Mouse (Mus musculus) intestine, embryonic 15.5 days (tissue): ENCODE data around the gene Tcte1. TPM values are rescaled to one million over a fixed set of nuclear protein-coding genes. Genes with fewer than 3 reads are reported as not detected.

ENCODE experiments used
- ATAC-seq: fragments of 200-750 bp; cut with Nextera tagmentation; 2 replicates; pipeline ENCODE4 v1.8.0; 2017; ENCODE audit warnings: moderate TSS enrichment, moderate library complexity
- H3K27ac ChIP-seq: fragments of 300-500 bp; sonication (generic); 2 replicates; pipeline ENCODE4 v1.5.1; 2015; ENCODE audit warnings: mild to moderate bottlenecking, inconsistent platforms
- H3K27me3 ChIP-seq: fragments of 300-500 bp; sonication (generic); replicated peaks from 2 replicates; pipeline ENCODE4 v1.6.1; 2015; ENCODE audit warnings: inconsistent platforms
- H3K36me3 ChIP-seq: fragments of 300-500 bp; sonication (generic); 2 replicates; pipeline ENCODE4 v1.6.1; 2015; ENCODE audit warnings: inconsistent platforms
- H3K4me1 ChIP-seq: fragments of 300-500 bp; sonication (generic); replicated peaks from 2 replicates; pipeline ENCODE4 v1.6.1; 2015; ENCODE audit warnings: inconsistent platforms
- H3K4me2 ChIP-seq: fragments of 300-500 bp; sonication (generic); replicated peaks from 2 replicates; pipeline ENCODE4 v1.6.1; 2015; ENCODE audit warnings: mild to moderate bottlenecking, inconsistent platforms
- H3K4me3 ChIP-seq: fragments of 300-500 bp; sonication (generic); replicated peaks from 2 replicates; pipeline ENCODE4 v1.5.1; 2015; ENCODE audit warnings: inconsistent platforms
- H3K9ac ChIP-seq: fragments of 300-500 bp; sonication (generic); 2 replicates; pipeline ENCODE4 v1.6.1; 2015; ENCODE audit warnings: inconsistent platforms
- H3K9me3 ChIP-seq: fragments of 300-500 bp; sonication (generic); 2 replicates; pipeline ENCODE4 v1.6.1; 2016; ENCODE audit warnings: inconsistent platforms
- whole genome bisulfite sequencing: fragments of 180-500 bp; shearing (Covaris S2); methylation state at CpG from one replicate; pipeline ENCODE4 v1.1.7; 2015; 5-methylcytosine and 5-hydroxymethylcytosine counted together
- polyA plus RNA-seq: library from polyadenylated mRNA; unstranded; fragments of >200 nt; fragmentation: Nextera tagmentation; extraction: Ambion mirVana; gene quantifications from 2 replicates; pipeline ENCODE4 v1.2.1, GENCODE M21; 2015

Gene Tcte1
- polyA plus RNA-seq, 1 experiment from 2014 or later = 0.33 TPM

GRCm38 (mm10) chr17:45516488-45516887 lies 6.7 kb upstream of the Tcte1 start:
- Histone ChIP-seq H3K4me1 (0 out of 2 replicates have a peak, but pooled peaks cover 3% of the 10 kb centered on the region), H3K36me3 (0 out of 2 replicates have a peak, but pooled peaks cover 7% of the 10 kb centered on the region), H3K4me3 (no peak overlapping the region), H3K27me3 (no peaks in the 10 kb centered on the region), H3K4me2 (no peak overlapping the region), H3K9ac (no peak overlapping the region), H3K27ac (no peak overlapping the region), H3K9me3 (no peaks in the 10 kb centered on the region)
- WGBS = 47% methylated on average over 8 of the region's 8 CpGs
- ATAC-seq = peak; percentile 16; the same call in 1 of the 2 replicates

GRCm38 (mm10) chr17:45517135-45517534 lies 6.1 kb upstream of the Tcte1 start:
- no peak overlapping the region for H3K4me2 ChIP-seq

GRCm38 (mm10) chr17:45517549-45518215 lies 5.6 kb upstream of the Tcte1 start:
- ATAC-seq = no peak

More at GRCm38 (mm10) chr17:45517135-45517534, 6.1 kb upstream of the Tcte1 start:
- Histone ChIP-seq H3K36me3 (0 out of 2 replicates have a peak, but pooled peaks cover 7% of the 10 kb centered on the region), H3K27me3 (no peaks in the 10 kb centered on the region; the same call in 1 of the 2 replicates), H3K4me3 (no peak overlapping the region), H3K4me1 (0 out of 2 replicates have a peak, but pooled peaks cover 3% of the 10 kb centered on the region), H3K27ac (no peak overlapping the region), H3K9me3 (no peaks in the 10 kb centered on the region), H3K9ac (no peak overlapping the region)
- no peak for ATAC-seq
- WGBS = 92% methylated on average over 21 of the region's 21 CpGs

GRCm38 (mm10) chr17:45518766-45519475 lies 4.3 kb upstream of the Tcte1 start:
- H3K4me1 ChIP-seq = peaks cover 11% of the 10 kb centered on the region
- 0 out of 2 replicates have a peak, but pooled peaks cover 7% of the 10 kb centered on the region for H3K36me3 ChIP-seq
- no peaks in the 10 kb centered on the region for H3K9me3 ChIP-seq
- H3K9ac ChIP-seq = no peak overlapping the region
- H3K27me3 ChIP-seq = no peaks in the 10 kb centered on the region; the same call in 1 of the 2 replicates
- H3K27ac ChIP-seq = no peak overlapping the region
- no peak for ATAC-seq
- no peak overlapping the region for H3K4me2 ChIP-seq
- H3K4me3 ChIP-seq = no peak overlapping the region
- WGBS = 76% methylated on average over 12 of the region's 12 CpGs

More at GRCm38 (mm10) chr17:45517549-45518215, 5.6 kb upstream of the Tcte1 start:
- WGBS = 92% methylated on average over 28 of the region's 28 CpGs
- no peaks in the 10 kb centered on the region for H3K9me3 ChIP-seq
- 0 out of 2 replicates have a peak, but pooled peaks cover 7% of the 10 kb centered on the region for H3K36me3 ChIP-seq
- no peaks in the 10 kb centered on the region; the same call in 1 of the 2 replicates for H3K27me3 ChIP-seq
- no peak overlapping the region for H3K4me3 ChIP-seq
- no peak overlapping the region for H3K9ac ChIP-seq
- no peak overlapping the region for H3K4me2 ChIP-seq
- peaks cover 4% of the 10 kb centered on the region; the same call in 1 of the 2 replicates for H3K4me1 ChIP-seq
- H3K27ac ChIP-seq = no peak overlapping the region

- WGBS = 76% methylated on average over 11 of the region's 11 CpGs
- Histone ChIP-seq H3K9me3 (no peaks in the 10 kb centered on the region), H3K27me3 (no peaks in the 10 kb centered on the region; the same call in 1 of the 2 replicates), H3K4me2 (no peak overlapping the region), H3K4me1 (peaks cover 8% of the 10 kb centered on the region), H3K4me3 (no peak overlapping the region), H3K27ac (no peak overlapping the region), H3K36me3 (0 out of 2 replicates have a peak, but pooled peaks cover 7% of the 10 kb centered on the region), H3K9ac (no peak overlapping the region)
- no peak for ATAC-seq
Observed at GRCm38 (mm10) chr17:45520136-45520535, 3.1 kb upstream of the Tcte1 start.

- Histone ChIP-seq H3K36me3 (no peaks in the 10 kb centered on the region), H3K27ac (no peak overlapping the region), H3K4me2 (no peak overlapping the region), H3K9ac (no peak overlapping the region), H3K9me3 (no peaks in the 10 kb centered on the region), H3K27me3 (peaks cover 8% of the 10 kb centered on the region), H3K4me3 (no peak overlapping the region), H3K4me1 (peaks cover 8% of the 10 kb centered on the region)
- WGBS = 57% methylated on average over 4 of the region's 4 CpGs
- ATAC-seq = no peak
Observed at GRCm38 (mm10) chr17:45524961-45525360, 1.7 kb downstream of the Tcte1 start.

GRCm38 (mm10) chr17:45526571-45526970 lies 3.3 kb downstream of the Tcte1 start:
- 23% methylated on average over 5 of the region's 5 CpGs for WGBS
- Histone ChIP-seq H3K9ac (no peak overlapping the region), H3K27me3 (peaks cover 16% of the 10 kb centered on the region), H3K36me3 (no peaks in the 10 kb centered on the region), H3K9me3 (no peaks in the 10 kb centered on the region), H3K27ac (no peak overlapping the region), H3K4me2 (no peak overlapping the region), H3K4me3 (no peak overlapping the region), H3K4me1 (peaks cover 8% of the 10 kb centered on the region)
- no peak for ATAC-seq

- no peak overlapping the region for H3K27ac ChIP-seq
- WGBS = 47% methylated on average over 13 of the region's 13 CpGs
- no peaks in the 10 kb centered on the region for H3K36me3 ChIP-seq
- no peak for ATAC-seq
- peaks cover 40% of the 10 kb centered on the region for H3K27me3 ChIP-seq
- no peak overlapping the region for H3K4me3 ChIP-seq
- H3K4me2 ChIP-seq = no peak overlapping the region
- H3K9ac ChIP-seq = no peak overlapping the region
- no peaks in the 10 kb centered on the region for H3K4me1 ChIP-seq
- no peaks in the 10 kb centered on the region for H3K9me3 ChIP-seq
Observed at GRCm38 (mm10) chr17:45530346-45530782, 7.1 kb downstream of the Tcte1 start.

GRCm38 (mm10) chr17:45532896-45533295 lies 9.7 kb downstream of the Tcte1 start:
- WGBS = 53% methylated on average over 15 of the region's 15 CpGs
- Histone ChIP-seq H3K4me1 (no peaks in the 10 kb centered on the region), H3K9ac (no peak overlapping the region), H3K36me3 (no peaks in the 10 kb centered on the region), H3K27me3 (peaks cover 58% of the 10 kb centered on the region), H3K27ac (no peak overlapping the region), H3K4me2 (no peak overlapping the region), H3K4me3 (no peak overlapping the region), H3K9me3 (no peaks in the 10 kb centered on the region)
- ATAC-seq = no peak

- Histone ChIP-seq H3K36me3 (no peaks in the 10 kb centered on the region), H3K4me2 (no peak overlapping the region), H3K4me3 (no peak overlapping the region), H3K9me3 (no peaks in the 10 kb centered on the region), H3K4me1 (no peaks in the 10 kb centered on the region), H3K9ac (no peak overlapping the region), H3K27me3 (peaks cover 68% of the 10 kb centered on the region), H3K27ac (no peak overlapping the region)
- ATAC-seq = no peak
- 14% methylated on average over 5 of the region's 5 CpGs for WGBS
Observed at GRCm38 (mm10) chr17:45536264-45536663, 13.0 kb downstream of the Tcte1 start.

GRCm38 (mm10) chr17:45538394-45538793 lies 15.2 kb downstream of the Tcte1 start:
- H3K36me3 ChIP-seq = no peaks in the 10 kb centered on the region
- no peak for ATAC-seq
- no peaks in the 10 kb centered on the region for H3K9me3 ChIP-seq
- H3K9ac ChIP-seq = no peak overlapping the region
- H3K4me1 ChIP-seq = no peaks in the 10 kb centered on the region
- H3K4me2 ChIP-seq = no peak overlapping the region
- no peak overlapping the region for H3K27ac ChIP-seq
- peaks cover 70% of the 10 kb centered on the region for H3K27me3 ChIP-seq
- H3K4me3 ChIP-seq = no peak overlapping the region
- 55% methylated on average over 4 of the region's 4 CpGs for WGBS

GRCm38 (mm10) chr17:45539664-45540063 lies 16.4 kb downstream of the Tcte1 start:
- Histone ChIP-seq H3K4me1 (peaks cover 8% of the 10 kb centered on the region; the same call in 1 of the 2 replicates), H3K27me3 (peaks cover 77% of the 10 kb centered on the region), H3K4me3 (no peak overlapping the region), H3K27ac (no peak overlapping the region), H3K9me3 (no peaks in the 10 kb centered on the region), H3K36me3 (no peaks in the 10 kb centered on the region), H3K4me2 (no peak overlapping the region), H3K9ac (no peak overlapping the region)
- WGBS = 78% methylated on average over 21 of the region's 21 CpGs
- ATAC-seq = no peak
